Mouse (Mus musculus): ENCODE data around the gene Tmem72.

- TF ChIP-seq POLR2AphosphoS5 (IDR thresholded peaks at IDR 0.05; ENCODE audit: insufficient replicate concordance, low read depth, low read length) (no peak), CTCF (IDR thresholded peaks at IDR 0.05; ENCODE audit: low read depth, low read length) (no peak), GATA1 (IDR thresholded peaks at IDR 0.05; ENCODE audit: borderline replicate concordance, low read length) (no peak), TAL1 (conservative IDR thresholded peaks at IDR 0.05; ENCODE audit: low read depth, low read length) (no peak), GATA2 (IDR thresholded peaks at IDR 0.05; ENCODE audit: borderline replicate concordance, low read depth, low read length) (no peak)
These were observed 77.0 kb downstream of the Tmem72 start for GRCm38 (mm10) chr6:116639663-116640062.

All from G1E (cell line).